Mouse (Mus musculus) limb, embryonic 11.5 days (tissue): ENCODE measurements around the gene Exoc3l. TPM values are rescaled to one million over a fixed set of nuclear protein-coding genes. Genes with fewer than 3 reads are reported as not detected.

Source experiments
- ATAC-seq: fragments of 200-750 bp; cut with Nextera tagmentation; 2 replicates; pipeline ENCODE4 v1.8.0; 2017; ENCODE audit warnings: low read depth; ENCODE audit not compliant: insufficient number of reproducible peaks, low FRiP score, low TSS enrichment
- DNase-seq: peaks from one replicate; pipeline ENCODE4 v3.0.0-alpha.2; 2015; ENCODE audit warnings: low spot score
- H3K27ac ChIP-seq: fragments of 300-500 bp; sonication (generic); replicated peaks from 2 replicates; pipeline ENCODE4 v1.5.1; 2014; ENCODE audit warnings: low read depth, mild to moderate bottlenecking, low read length
- H3K27me3 ChIP-seq: fragments of 300-500 bp; sonication (generic); 2 replicates; pipeline ENCODE4 v1.6.1; 2014; ENCODE audit warnings: mild to moderate bottlenecking, low read length, mixed read lengths; ENCODE audit not compliant: control insufficient read depth, insufficient read depth
- H3K36me3 ChIP-seq: fragments of 300-500 bp; sonication (generic); 2 replicates; pipeline ENCODE4 v1.6.1; 2014; ENCODE audit warnings: mild to moderate bottlenecking, low read length, moderate library complexity, mixed read lengths; ENCODE audit not compliant: control insufficient read depth, insufficient read depth
- H3K4me1 ChIP-seq: fragments of 300-500 bp; sonication (generic); 2 replicates; pipeline ENCODE4 v1.6.1; 2014; ENCODE audit warnings: low read length, mixed read lengths; ENCODE audit not compliant: control insufficient read depth, insufficient read depth
- H3K4me2 ChIP-seq: fragments of 300-500 bp; sonication (generic); 2 replicates; pipeline ENCODE4 v1.6.1; 2014; ENCODE audit warnings: low read depth, mild to moderate bottlenecking, moderate library complexity; ENCODE audit not compliant: severe bottlenecking
- H3K4me3 ChIP-seq: fragments of 300-500 bp; sonication (generic); 2 replicates; pipeline ENCODE4 v1.5.1; 2014; ENCODE audit warnings: low read depth, low read length
- H3K9ac ChIP-seq: fragments of 300-500 bp; sonication (generic); 2 replicates; pipeline ENCODE4 v1.6.1; 2014; ENCODE audit warnings: mild to moderate bottlenecking, low read length
- H3K9me3 ChIP-seq: fragments of 300-500 bp; sonication (generic); 2 replicates; pipeline ENCODE4 v1.6.1; 2016; ENCODE audit warnings: low read length; ENCODE audit not compliant: control insufficient read depth
- WGBS: fragments of 180-500 bp; shearing (Covaris S2); extraction: QIAGEN DNeasy Blood & Tissue Kit; methylation state at CpG from one replicate; pipeline ENCODE4 v1.1.7; 2014; 5-methylcytosine and 5-hydroxymethylcytosine counted together
- polyA plus RNA-seq: library from polyadenylated mRNA; unstranded; fragments of >200 nt; fragmentation: Nextera tagmentation; extraction: Ambion mirVana; gene quantifications from 2 replicates; pipeline ENCODE4 v1.2.1, GENCODE M21; 2014

The Exoc3l gene
- polyA plus RNA-seq, 1 experiment from 2014 or later, result 6.6 TPM

GRCm38 (mm10) chr8:105336373-105337130 is 40.7 kb upstream of the Exoc3l start:
- 35% methylated on average over 32 of the region's 32 CpGs for WGBS

GRCm38 (mm10) chr8:105332523-105332922 is 36.6 kb upstream of the Exoc3l start:
- Histone ChIP-seq H3K4me2 (no peak overlapping the region), H3K4me3 (no peak overlapping the region), H3K36me3 (peaks cover 32% of the 10 kb centered on the region), H3K27ac (no peak overlapping the region), H3K9me3 (no peaks in the 10 kb centered on the region), H3K9ac (no peak overlapping the region), H3K27me3 (no peaks in the 10 kb centered on the region), H3K4me1 (peaks cover under 1% of the 10 kb centered on the region; the same call in 1 of the 2 replicates)
- ATAC-seq, result no peak
- no peak for DNase-seq
- 82% methylated on average over 2 of the region's 2 CpGs for WGBS

More at GRCm38 (mm10) chr8:105336373-105337130, 40.7 kb upstream of the Exoc3l start:
- H3K4me2 ChIP-seq, result no peak overlapping the region
- no peaks in the 10 kb centered on the region for H3K4me1 ChIP-seq
- H3K36me3 ChIP-seq, result peaks cover 8% of the 10 kb centered on the region
- DNase-seq, result no peak
- H3K27ac ChIP-seq, result no peak overlapping the region
- H3K9ac ChIP-seq, result no peak overlapping the region
- no peak for ATAC-seq
- no peak overlapping the region for H3K4me3 ChIP-seq
- no peaks in the 10 kb centered on the region for H3K9me3 ChIP-seq
- H3K27me3 ChIP-seq, result no peaks in the 10 kb centered on the region

- ATAC-seq (no peak), DNase-seq (no peak)
- WGBS, result 95% methylated on average over 9 of the region's 9 CpGs
Observed at GRCm38 (mm10) chr8:105331931-105332330, 36.0 kb upstream of the Exoc3l start.

GRCm38 (mm10) chr8:105331469-105331868 is 35.6 kb upstream of the Exoc3l start:
- Histone ChIP-seq H3K27ac (no peak overlapping the region), H3K4me2 (no peak overlapping the region), H3K4me3 (no peak overlapping the region), H3K9me3 (no peaks in the 10 kb centered on the region), H3K9ac (no peak overlapping the region), H3K4me1 (peaks cover 7% of the 10 kb centered on the region; the same call in 1 of the 2 replicates), H3K36me3 (peaks cover 32% of the 10 kb centered on the region), H3K27me3 (no peaks in the 10 kb centered on the region)
- DNase-seq (no peak), ATAC-seq (no peak)
- 92% methylated on average over 22 of the region's 22 CpGs for WGBS

More at GRCm38 (mm10) chr8:105331931-105332330, 36.0 kb upstream of the Exoc3l start:
- no peaks in the 10 kb centered on the region for H3K27me3 ChIP-seq
- no peaks in the 10 kb centered on the region for H3K9me3 ChIP-seq
- peaks cover 6% of the 10 kb centered on the region; the same call in 1 of the 2 replicates for H3K4me1 ChIP-seq
- no peak overlapping the region for H3K27ac ChIP-seq
- no peak overlapping the region for H3K4me3 ChIP-seq
- H3K9ac ChIP-seq, result no peak overlapping the region
- H3K36me3 ChIP-seq, result peaks cover 32% of the 10 kb centered on the region
- H3K4me2 ChIP-seq, result no peak overlapping the region

- H3K36me3 ChIP-seq, result peaks cover 29% of the 10 kb centered on the region
- no peaks in the 10 kb centered on the region for H3K9me3 ChIP-seq
- peaks cover 10% of the 10 kb centered on the region; the same call in 1 of the 2 replicates for H3K4me1 ChIP-seq
- no peak overlapping the region for H3K27ac ChIP-seq
- ATAC-seq (no peak), DNase-seq (no peak)
- WGBS, result 94% methylated on average over 12 of the region's 12 CpGs
- H3K9ac ChIP-seq, result no peak overlapping the region
- no peak overlapping the region for H3K4me2 ChIP-seq
- H3K4me3 ChIP-seq, result no peak overlapping the region
- H3K27me3 ChIP-seq, result no peaks in the 10 kb centered on the region
Observed at GRCm38 (mm10) chr8:105330325-105330724, 34.4 kb upstream of the Exoc3l start.

- peaks cover 23% of the 10 kb centered on the region for H3K36me3 ChIP-seq
- H3K4me2 ChIP-seq, result peak overlapping the region; percentile 88
- H3K4me3 ChIP-seq, result peak overlapping the region; percentile 82
- DNase-seq, result no peak
- no peaks in the 10 kb centered on the region for H3K9me3 ChIP-seq
- no peak for ATAC-seq
- no peak overlapping the region for H3K27ac ChIP-seq
- peak overlapping the region; percentile 67 for H3K9ac ChIP-seq
- peaks cover 14% of the 10 kb centered on the region; the same call in 1 of the 2 replicates for H3K4me1 ChIP-seq
- WGBS, result 44% methylated on average over 6 of the region's 6 CpGs
- H3K27me3 ChIP-seq, result no peaks in the 10 kb centered on the region
Observed at GRCm38 (mm10) chr8:105326968-105327367, 31.1 kb upstream of the Exoc3l start.

- under 1% methylated on average over 36 of the region's 36 CpGs for WGBS
- peak; percentile 98 for DNase-seq
- H3K4me1 ChIP-seq, result peaks cover 14% of the 10 kb centered on the region; the same call in 1 of the 2 replicates
Observed at GRCm38 (mm10) chr8:105326141-105326672, 30.3 kb upstream of the Exoc3l start, which contains the start of the genes Lrrc29 and Tmem208. Lrrc29 (minus strand) TSS chr8:105326278. Tmem208 (plus strand) TSS chr8:105326354.

GRCm38 (mm10) chr8:105325641-105326093 is 29.8 kb upstream of the Exoc3l start:
- H3K4me3 ChIP-seq, result peak overlapping the region; percentile 82
- DNase-seq (no peak), ATAC-seq (peak; percentile 27)
- H3K27me3 ChIP-seq, result no peaks in the 10 kb centered on the region
- peaks cover 21% of the 10 kb centered on the region for H3K36me3 ChIP-seq
- no peaks in the 10 kb centered on the region for H3K9me3 ChIP-seq
- peak overlapping the region; percentile 88 for H3K4me2 ChIP-seq
- peaks cover 14% of the 10 kb centered on the region; the same call in 1 of the 2 replicates for H3K4me1 ChIP-seq
- WGBS, result 1% methylated on average over 12 of the region's 12 CpGs
- H3K9ac ChIP-seq, result peak overlapping the region; percentile 70
- 0 out of 2 replicates have a peak overlapping the region, but pooled peaks have one; percentile 21 for H3K27ac ChIP-seq

More at GRCm38 (mm10) chr8:105326141-105326672, 30.3 kb upstream of the Exoc3l start, which contains the start of the genes Lrrc29 and Tmem208:
- peak within 1 kb of the TSS; percentile 82 for H3K4me3 ChIP-seq
- H3K9ac ChIP-seq, result peak within 1 kb of the TSS; percentile 70
- peak within 1 kb of the TSS; percentile 88 for H3K4me2 ChIP-seq
- ATAC-seq, result peak; percentile 93
- H3K9me3 ChIP-seq, result no peaks in the 10 kb centered on the region
- H3K27me3 ChIP-seq, result no peaks in the 10 kb centered on the region
- peak within 1 kb of the TSS; percentile 56; the same call in 1 of the 2 replicates for H3K27ac ChIP-seq
- peaks cover 23% of the 10 kb centered on the region for H3K36me3 ChIP-seq
